Mouse (Mus musculus) hindbrain, embryonic 10.5 days (tissue): ENCODE data around the gene Stab2. TPM values are rescaled to one million over a fixed set of nuclear protein-coding genes. Genes with fewer than 3 reads are reported as not detected.

Experiments used
- DNase-seq: peaks from one replicate; pipeline ENCODE4 v3.0.0-alpha.2; 2017; ENCODE audit warnings: low spot score
- H3K27ac ChIP-seq: fragments of 300-500 bp; sonication (generic); 2 replicates; pipeline ENCODE4 v1.5.1; 2016; ENCODE audit warnings: mild to moderate bottlenecking, moderate library complexity
- H3K27me3 ChIP-seq: fragments of 300-500 bp; sonication (generic); 2 replicates; pipeline ENCODE4 v1.6.1; 2016; ENCODE audit warnings: mild to moderate bottlenecking; ENCODE audit not compliant: poor library complexity, insufficient read depth, severe bottlenecking
- H3K36me3 ChIP-seq: fragments of 300-500 bp; sonication (generic); 2 replicates; pipeline ENCODE4 v1.6.1; 2016; ENCODE audit warnings: mild to moderate bottlenecking, moderate library complexity
- H3K4me1 ChIP-seq: fragments of 300-500 bp; sonication (generic); replicated peaks from 2 replicates; pipeline ENCODE4 v1.6.1; 2016; ENCODE audit warnings: mild to moderate bottlenecking
- H3K4me3 ChIP-seq: fragments of 300-500 bp; sonication (generic); 2 replicates; pipeline ENCODE4 v1.5.1; 2016; ENCODE audit warnings: mild to moderate bottlenecking, moderate library complexity
- H3K9me3 ChIP-seq: fragments of 300-500 bp; sonication (generic); 2 replicates; pipeline ENCODE4 v1.6.1; 2016; ENCODE audit warnings: mild to moderate bottlenecking, moderate library complexity
- WGBS: fragments of 180-500 bp; shearing (Covaris S2); methylation state at CpG from one replicate; pipeline ENCODE4 v1.1.7; 2016; 5-methylcytosine and 5-hydroxymethylcytosine counted together
- polyA plus RNA-seq: library from polyadenylated mRNA; unstranded; fragments of >200 nt; fragmentation: Nextera tagmentation; extraction: Ambion mirVana; gene quantifications from 2 replicates; pipeline ENCODE4 v1.2.1, GENCODE M21; 2016

The Stab2 gene
- polyA plus RNA-seq, 1 experiment from 2014 or later = 0.13 TPM

DNA sequence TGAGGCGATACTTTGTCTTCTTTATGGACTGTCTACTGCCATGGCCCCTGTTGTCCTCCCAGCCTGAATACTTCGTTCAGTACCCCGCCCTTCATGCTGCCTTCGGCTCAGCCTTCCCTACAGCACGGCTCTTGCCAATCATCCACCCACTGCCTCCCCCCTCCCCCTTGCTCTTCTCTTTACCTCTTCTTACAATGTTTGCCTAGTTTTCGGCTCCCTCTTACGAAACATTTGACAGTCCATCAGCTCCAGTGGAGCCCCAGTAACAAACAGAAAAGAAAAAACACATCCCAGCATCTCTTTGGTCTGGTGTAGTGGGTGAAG is 35.4 kb downstream of the Stab2 start:
- Histone ChIP-seq H3K4me3 (peak overlapping the region; percentile 39), H3K27ac (peak overlapping the region; percentile 54; the same call in 1 of the 2 replicates), H3K9me3 (no peaks in the 10 kb centered on the region), H3K36me3 (no peaks in the 10 kb centered on the region), H3K27me3 (peaks cover 6% of the 10 kb centered on the region), H3K4me1 (peaks cover 13% of the 10 kb centered on the region)
- 25% methylated on average over 7 of the region's 7 CpGs for WGBS
- peak; percentile 18 for DNase-seq

DNA sequence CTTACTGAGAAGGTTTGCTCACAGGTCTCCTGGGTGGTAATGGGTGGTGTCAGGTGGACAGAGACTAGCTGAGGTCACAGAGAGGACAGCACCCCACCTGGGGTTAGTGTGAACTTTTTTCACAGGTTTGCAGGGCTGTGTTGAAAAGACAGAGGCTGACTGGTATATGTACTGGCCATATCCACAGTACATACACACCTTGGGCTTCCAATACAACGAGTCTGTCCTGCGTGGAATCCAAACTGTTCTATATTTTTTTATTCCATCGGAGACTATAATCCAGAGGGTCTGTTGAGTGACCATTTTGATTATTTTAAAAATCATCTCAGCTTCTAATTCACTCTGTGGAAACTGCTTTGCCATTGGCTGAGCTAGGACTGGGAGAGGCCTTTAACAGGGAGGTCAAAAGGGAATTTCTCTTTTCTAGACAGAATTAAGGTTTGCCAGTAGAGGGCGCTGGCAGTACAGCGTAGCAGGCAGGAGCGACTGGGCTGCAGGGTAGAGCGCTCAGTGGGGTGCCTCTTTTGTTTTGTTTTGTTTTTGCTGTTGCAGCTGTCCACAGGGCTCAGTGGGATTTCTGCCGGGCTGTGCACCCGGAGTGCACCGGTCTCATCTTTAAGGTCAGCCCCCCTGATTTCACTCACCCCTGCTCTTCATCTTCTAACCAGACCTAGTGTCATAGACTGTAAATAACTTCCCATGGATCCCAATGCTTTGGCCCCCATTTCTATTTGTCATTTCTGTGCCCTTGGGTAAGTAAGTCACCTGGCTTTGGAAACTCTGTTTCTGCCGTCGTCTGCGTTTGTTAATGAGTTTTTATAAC is 35.9 kb downstream of the Stab2 start:
- 23% methylated on average over 13 of the region's 13 CpGs for WGBS
- peak overlapping the region; percentile 39 for H3K4me3 ChIP-seq
- H3K27ac ChIP-seq = peak overlapping the region; percentile 54
- no peaks in the 10 kb centered on the region for H3K9me3 ChIP-seq
- DNase-seq = peak; percentile 75
- H3K27me3 ChIP-seq = peaks cover 6% of the 10 kb centered on the region
- H3K4me1 ChIP-seq = peaks cover 13% of the 10 kb centered on the region
- H3K36me3 ChIP-seq = no peaks in the 10 kb centered on the region

DNA sequence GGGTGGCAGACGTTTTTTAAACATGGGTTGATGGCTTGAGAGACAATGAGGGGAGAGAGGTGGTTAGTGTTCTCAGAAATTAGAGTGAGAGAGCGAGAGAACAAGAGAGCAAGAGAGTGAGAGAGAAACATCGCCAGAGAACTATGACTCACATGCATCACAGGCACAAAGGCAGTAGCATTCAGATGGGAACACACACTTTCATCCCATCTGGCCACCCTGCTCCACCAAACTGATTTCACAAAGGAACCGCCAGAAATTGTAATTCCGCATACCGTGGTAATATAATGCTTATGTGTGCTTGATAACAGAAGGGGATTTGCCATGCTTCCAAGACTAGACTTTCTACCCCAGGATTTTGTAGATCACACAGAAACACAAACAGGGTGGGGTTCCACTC is 38.5 kb downstream of the Stab2 start:
- no peaks in the 10 kb centered on the region for H3K36me3 ChIP-seq
- WGBS = 80% methylated on average over 6 of the region's 6 CpGs
- no peak overlapping the region for H3K4me3 ChIP-seq
- H3K9me3 ChIP-seq = no peaks in the 10 kb centered on the region
- no peak for DNase-seq
- peaks cover 13% of the 10 kb centered on the region for H3K4me1 ChIP-seq
- H3K27ac ChIP-seq = no peak overlapping the region
- peaks cover 5% of the 10 kb centered on the region for H3K27me3 ChIP-seq

DNA sequence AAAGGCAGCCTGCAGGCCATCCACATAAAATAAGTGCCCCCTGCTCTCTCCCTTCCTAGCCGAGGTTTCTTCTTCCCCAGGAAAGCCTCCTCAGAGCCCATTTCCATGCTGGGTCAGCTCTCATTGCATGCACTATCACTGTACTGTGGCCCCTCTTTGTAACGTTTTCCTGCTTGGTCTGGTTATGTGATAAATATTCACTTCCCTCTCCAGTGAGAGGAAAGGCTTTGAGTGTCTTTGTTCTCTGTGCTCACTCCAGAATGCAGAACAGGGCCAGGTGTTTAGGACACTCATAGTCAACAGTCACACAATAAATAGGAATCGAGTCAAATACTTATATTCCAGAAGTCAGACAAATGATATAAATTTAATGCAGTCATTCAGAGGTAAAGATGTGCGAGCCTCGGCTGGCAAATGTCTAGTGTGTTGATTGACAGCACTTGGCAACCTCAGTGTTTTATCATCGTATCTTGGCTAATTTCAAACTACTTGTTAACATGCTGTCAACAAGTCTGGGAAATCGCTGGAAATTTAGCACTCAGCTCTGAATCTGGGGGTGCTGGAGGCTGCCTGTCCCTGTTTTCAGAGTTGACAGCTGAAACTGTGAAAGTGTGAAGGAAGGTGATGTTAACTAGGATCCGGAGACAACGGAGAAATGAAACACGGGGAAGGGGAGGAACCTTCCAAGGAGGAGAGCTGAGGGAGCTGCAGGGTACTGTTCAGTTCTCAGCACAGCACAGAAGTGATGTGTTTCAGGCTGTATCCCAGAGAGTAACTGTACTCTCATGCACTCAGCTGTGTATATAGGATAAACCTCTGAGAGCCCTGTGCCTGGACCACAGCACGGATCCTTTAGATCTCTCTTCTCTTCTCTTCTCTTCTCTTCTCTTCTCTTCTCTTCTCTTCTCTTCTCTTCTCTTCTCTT is 46.0 kb downstream of the Stab2 start:
- 75% methylated on average over 11 of the region's 11 CpGs for WGBS
- no peaks in the 10 kb centered on the region for H3K4me1 ChIP-seq
- H3K27me3 ChIP-seq = no peaks in the 10 kb centered on the region
- no peaks in the 10 kb centered on the region for H3K9me3 ChIP-seq
- H3K27ac ChIP-seq = no peak overlapping the region
- DNase-seq = no peak
- no peak overlapping the region for H3K4me3 ChIP-seq
- no peaks in the 10 kb centered on the region for H3K36me3 ChIP-seq

DNA sequence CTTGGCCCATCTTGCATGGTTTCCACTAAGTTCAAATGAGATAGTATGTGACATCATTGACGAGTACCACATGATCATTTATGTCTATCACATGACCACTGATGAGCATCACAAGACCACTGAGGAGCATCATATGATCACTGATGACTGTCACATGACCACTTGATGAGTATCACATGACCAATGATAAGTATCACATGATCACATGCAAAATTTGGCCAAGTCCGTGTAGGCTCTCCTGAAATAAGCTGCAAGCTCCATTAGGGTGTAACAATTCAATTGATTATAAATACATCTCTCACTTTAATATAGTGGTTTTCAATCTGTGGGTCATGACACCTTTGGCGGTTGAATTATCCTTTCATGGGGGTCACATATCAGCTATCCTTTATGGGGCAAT is 52.5 kb downstream of the Stab2 start:
- Histone ChIP-seq H3K4me3 (no peak overlapping the region), H3K9me3 (no peaks in the 10 kb centered on the region), H3K4me1 (no peaks in the 10 kb centered on the region), H3K27me3 (no peaks in the 10 kb centered on the region), H3K36me3 (no peaks in the 10 kb centered on the region), H3K27ac (no peak overlapping the region)
- WGBS = 92% methylated on average over 3 of the region's 3 CpGs
- no peak for DNase-seq

DNA sequence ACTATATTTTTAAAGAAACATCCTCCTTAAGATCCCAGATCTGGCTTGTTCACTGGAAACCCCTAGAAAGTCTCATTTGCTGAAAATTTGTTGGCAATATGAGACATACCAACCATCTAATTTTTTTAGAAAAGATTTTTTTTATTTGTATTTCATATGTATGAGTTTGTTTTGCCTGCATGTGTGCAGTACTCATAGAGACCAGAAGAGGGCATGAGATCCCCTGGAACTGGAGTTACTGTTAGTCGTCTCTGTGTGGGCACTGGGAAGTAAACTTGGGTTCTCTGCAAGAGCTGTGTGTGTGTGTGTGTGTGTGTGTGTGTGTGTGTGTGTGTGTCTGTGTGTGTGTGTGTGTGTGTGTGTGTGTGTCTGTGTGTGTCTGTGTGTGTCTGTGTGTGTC is 55.1 kb downstream of the Stab2 start:
- Histone ChIP-seq H3K36me3 (no peaks in the 10 kb centered on the region), H3K27me3 (no peaks in the 10 kb centered on the region), H3K27ac (no peak overlapping the region), H3K4me3 (no peak overlapping the region), H3K9me3 (no peaks in the 10 kb centered on the region), H3K4me1 (no peaks in the 10 kb centered on the region)
- 73% methylated on average over 1 of the region's 1 CpGs for WGBS
- DNase-seq = no peak

DNA sequence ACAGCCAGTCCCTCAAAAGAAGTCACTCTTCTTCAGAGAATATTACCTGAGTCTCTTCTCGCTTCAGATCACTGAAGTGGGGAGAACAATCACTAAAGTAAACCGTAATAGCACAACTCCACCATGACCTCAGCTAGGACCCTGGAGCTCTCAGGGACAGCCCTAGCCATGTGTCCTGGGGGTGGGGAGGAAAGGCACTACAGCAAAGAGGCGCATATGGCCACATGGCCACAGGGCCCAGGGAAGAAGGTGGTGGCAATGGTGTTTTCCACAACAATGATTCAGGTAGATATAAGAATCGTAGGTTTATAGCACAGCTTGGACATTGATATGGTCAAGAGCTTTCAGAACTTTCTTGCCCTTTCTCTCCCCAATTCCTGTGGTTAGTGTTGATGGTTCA is 57.0 kb downstream of the Stab2 start:
- Histone ChIP-seq H3K4me3 (no peak overlapping the region), H3K4me1 (no peaks in the 10 kb centered on the region; the same call in 1 of the 2 replicates)
- WGBS = 88% methylated on average over 4 of the region's 4 CpGs

DNA sequence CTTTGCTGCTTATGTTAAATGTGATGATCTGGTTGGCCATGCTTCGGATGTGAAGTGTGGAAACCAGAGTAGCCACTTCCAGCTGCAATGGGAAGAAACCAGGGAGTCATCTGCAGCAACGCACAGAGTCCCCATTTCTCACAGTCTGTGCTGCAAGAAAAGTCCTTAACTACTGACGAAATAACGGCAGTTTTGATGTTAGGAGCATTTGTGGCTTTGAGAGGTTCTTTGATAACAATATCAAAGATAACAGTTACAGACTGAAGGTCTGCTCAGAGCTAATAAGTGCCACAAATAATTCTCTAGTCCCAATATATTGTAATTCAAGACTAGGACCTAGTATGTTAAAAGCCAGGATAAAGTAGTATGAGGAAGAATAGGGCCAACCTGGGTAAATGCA is 57.9 kb downstream of the Stab2 start:
- Histone ChIP-seq H3K9me3 (no peaks in the 10 kb centered on the region), H3K27ac (no peak overlapping the region), H3K27me3 (no peaks in the 10 kb centered on the region), H3K4me1 (no peaks in the 10 kb centered on the region; the same call in 1 of the 2 replicates), H3K4me3 (no peak overlapping the region), H3K36me3 (no peaks in the 10 kb centered on the region)
- WGBS = 91% methylated on average over 4 of the region's 4 CpGs
- no peak for DNase-seq

More for the DNA sequence above, 57.0 kb downstream of the Stab2 start:
- Histone ChIP-seq H3K27ac (no peak overlapping the region), H3K27me3 (no peaks in the 10 kb centered on the region), H3K9me3 (no peaks in the 10 kb centered on the region), H3K36me3 (no peaks in the 10 kb centered on the region)
- DNase-seq = no peak

DNA sequence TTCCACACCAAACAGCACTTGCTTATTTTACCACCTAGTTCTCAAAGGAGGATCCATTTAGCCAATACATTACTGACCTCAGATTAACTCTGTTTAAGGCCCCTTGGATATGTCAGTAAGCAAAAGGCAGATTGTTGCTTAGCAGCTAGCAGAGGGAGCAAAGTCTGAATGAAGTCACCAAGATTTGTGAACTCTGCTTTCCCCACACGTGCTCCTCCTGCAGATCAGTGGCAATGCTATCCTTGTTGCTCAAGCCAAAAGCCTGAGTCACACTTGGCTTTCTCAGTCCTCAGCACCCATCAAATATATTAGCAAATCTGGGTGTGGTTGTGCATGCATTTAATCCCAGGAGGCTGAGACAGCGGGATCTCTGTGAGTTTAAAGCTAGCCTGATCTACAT is 60.3 kb downstream of the Stab2 start:
- Histone ChIP-seq H3K27ac (0 out of 2 replicates have a peak overlapping the region, but pooled peaks have one; percentile 12), H3K4me1 (no peaks in the 10 kb centered on the region; the same call in 1 of the 2 replicates), H3K27me3 (no peaks in the 10 kb centered on the region), H3K4me3 (no peak overlapping the region), H3K9me3 (no peaks in the 10 kb centered on the region), H3K36me3 (no peaks in the 10 kb centered on the region)
- WGBS = 71% methylated on average over 2 of the region's 2 CpGs
- DNase-seq = no peak

DNA sequence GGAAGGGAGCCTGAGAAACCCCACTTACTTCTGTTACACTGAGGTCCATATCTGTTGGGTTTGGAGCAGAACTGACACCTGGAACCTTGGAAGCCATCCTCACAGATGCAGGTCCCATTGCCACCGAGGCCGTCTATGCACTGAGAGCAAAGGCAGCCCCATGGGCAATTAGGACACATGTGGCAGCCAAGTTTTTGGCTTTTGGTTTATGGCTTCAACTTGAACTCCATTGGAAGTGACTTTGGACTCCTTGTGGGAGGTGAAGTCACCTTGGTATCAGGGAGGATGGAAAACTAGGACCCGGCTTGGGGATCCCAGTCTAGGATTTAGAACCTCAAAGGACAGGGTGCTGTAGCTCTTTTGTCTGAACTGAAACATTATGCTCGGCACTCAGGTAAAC is 67.2 kb downstream of the Stab2 start:
- no peak for DNase-seq
- Histone ChIP-seq H3K4me1 (0 out of 2 replicates have a peak, but pooled peaks cover 4% of the 10 kb centered on the region), H3K4me3 (no peak overlapping the region), H3K36me3 (no peaks in the 10 kb centered on the region), H3K27me3 (no peaks in the 10 kb centered on the region), H3K9me3 (no peaks in the 10 kb centered on the region), H3K27ac (no peak overlapping the region)
- 91% methylated on average over 4 of the region's 4 CpGs for WGBS

DNA sequence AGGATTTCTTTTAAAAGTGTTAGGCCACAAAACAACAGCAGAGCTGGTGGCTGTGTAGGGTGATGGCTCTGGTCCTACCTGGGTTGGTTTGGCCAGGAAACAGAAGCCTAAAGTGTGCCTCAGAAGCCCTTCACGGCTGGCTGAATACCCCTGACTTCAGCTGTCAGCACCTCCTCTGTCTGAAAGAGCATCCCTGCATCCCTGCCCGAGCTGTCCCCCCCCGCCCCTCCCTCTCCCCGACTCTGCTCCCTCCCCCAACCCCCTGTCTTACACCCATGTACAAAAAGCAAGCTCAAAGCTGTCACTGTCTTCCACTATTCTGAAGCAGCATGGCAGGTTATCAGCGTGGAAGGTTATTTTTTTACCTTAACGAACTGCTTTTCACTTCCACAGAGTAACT is 73.4 kb downstream of the Stab2 start:
- peaks cover 20% of the 10 kb centered on the region for H3K4me1 ChIP-seq
- H3K27ac ChIP-seq = peak overlapping the region; percentile 9; the same call in 1 of the 2 replicates
- DNase-seq = no peak
- WGBS = 31% methylated on average over 6 of the region's 6 CpGs
- H3K9me3 ChIP-seq = no peaks in the 10 kb centered on the region
- no peak overlapping the region for H3K4me3 ChIP-seq
- H3K36me3 ChIP-seq = no peaks in the 10 kb centered on the region
- peaks cover 6% of the 10 kb centered on the region; the same call in 1 of the 2 replicates for H3K27me3 ChIP-seq

DNA sequence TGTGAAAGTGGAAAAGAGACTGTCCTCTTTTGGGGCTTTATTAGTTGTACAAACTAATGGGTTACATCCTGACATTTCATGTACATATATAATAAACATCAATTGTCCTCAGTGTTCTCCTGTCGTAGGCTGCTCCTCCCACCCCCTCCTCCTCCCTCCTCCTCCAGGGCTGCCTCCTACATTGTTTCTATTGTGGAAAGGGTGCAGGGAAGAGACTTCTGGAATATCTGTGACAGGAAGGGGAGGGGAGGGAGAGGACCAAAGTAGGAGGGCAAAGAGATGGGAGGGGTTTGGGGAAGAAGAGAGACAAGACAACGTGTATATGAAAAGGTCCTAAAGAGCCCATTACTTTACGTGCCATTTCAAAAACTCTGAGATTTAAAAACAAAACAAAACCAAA is 73.9 kb downstream of the Stab2 start:
- DNase-seq = no peak
- Histone ChIP-seq H3K27me3 (peaks cover 6% of the 10 kb centered on the region; the same call in 1 of the 2 replicates), H3K36me3 (no peaks in the 10 kb centered on the region), H3K4me1 (peaks cover 20% of the 10 kb centered on the region), H3K27ac (peak overlapping the region; percentile 9; the same call in 1 of the 2 replicates), H3K4me3 (no peak overlapping the region), H3K9me3 (no peaks in the 10 kb centered on the region)
- WGBS = 33% methylated on average over 3 of the region's 3 CpGs
